Mouse (Mus musculus): ENCODE measurements around the gene Stk11ip.
A peak's percentile ranks its signal among the peaks of the same experiment; 100 is the strongest.

Stk11ip gene

GRCm38 (mm10) chr1:75561221-75561897 lies 40.0 kb downstream of the Stk11ip start:
- no peak for ATAC-seq (ENCODE audit: insufficient number of reproducible peaks, low FRiP score, low TSS enrichment)

- ATAC-seq (ENCODE audit: insufficient number of reproducible peaks, low FRiP score, low TSS enrichment), result no peak
Observed at GRCm38 (mm10) chr1:75561898-75562238, 40.5 kb downstream of the Stk11ip start.

GRCm38 (mm10) chr1:75564102-75564501 lies 42.8 kb downstream of the Stk11ip start:
- ATAC-seq (ENCODE audit: insufficient number of reproducible peaks, low FRiP score, low TSS enrichment), result no peak

GRCm38 (mm10) chr1:75564916-75565315 lies 43.6 kb downstream of the Stk11ip start:
- ATAC-seq (ENCODE audit: insufficient number of reproducible peaks, low FRiP score, low TSS enrichment), result no peak

GRCm38 (mm10) chr1:75565616-75566015 lies 44.3 kb downstream of the Stk11ip start:
- no peak for ATAC-seq (ENCODE audit: insufficient number of reproducible peaks, low FRiP score, low TSS enrichment)

- no peak for ATAC-seq (ENCODE audit: insufficient number of reproducible peaks, low FRiP score, low TSS enrichment)
Observed at GRCm38 (mm10) chr1:75570403-75570802, 49.1 kb downstream of the Stk11ip start.

GRCm38 (mm10) chr1:75572776-75573175 lies 51.4 kb downstream of the Stk11ip start:
- ATAC-seq (ENCODE audit: insufficient number of reproducible peaks, low FRiP score, low TSS enrichment), result peak; percentile 89

GRCm38 (mm10) chr1:75573715-75574114 lies 52.4 kb downstream of the Stk11ip start:
- ATAC-seq (ENCODE audit: insufficient number of reproducible peaks, low FRiP score, low TSS enrichment), result no peak

- 0 out of 2 replicates have a peak, but pooled peaks have one; percentile 34 for ATAC-seq (ENCODE audit: insufficient number of reproducible peaks, low FRiP score, low TSS enrichment)
Observed at GRCm38 (mm10) chr1:75574476-75575310, 53.4 kb downstream of the Stk11ip start.

- ATAC-seq (ENCODE audit: insufficient number of reproducible peaks, low FRiP score, low TSS enrichment), result no peak
Observed at GRCm38 (mm10) chr1:75581936-75582624, 60.8 kb downstream of the Stk11ip start.

GRCm38 (mm10) chr1:75582625-75582956 lies 61.3 kb downstream of the Stk11ip start:
- no peak for ATAC-seq (ENCODE audit: insufficient number of reproducible peaks, low FRiP score, low TSS enrichment)

GRCm38 (mm10) chr1:75583034-75583433 lies 61.7 kb downstream of the Stk11ip start:
- no peak for ATAC-seq (ENCODE audit: insufficient number of reproducible peaks, low FRiP score, low TSS enrichment)

- ATAC-seq (ENCODE audit: insufficient number of reproducible peaks, low FRiP score, low TSS enrichment), result no peak
Observed at GRCm38 (mm10) chr1:75586791-75587190, 65.5 kb downstream of the Stk11ip start.

All from cerebellum, adult (tissue).